Mouse (Mus musculus) liver, adult 2 months (tissue): ENCODE results near the gene Hs3st3b1.

ENCODE experiments used
- CTCF ChIP-seq: fragments of 200-500 bp; IDR thresholded peaks from 2 replicates; pipeline ENCODE4 v1.5.1; 2011; ENCODE audit warnings: low read depth, low read length, control low read depth
- POLR2A ChIP-seq: fragments of 200-500 bp; IDR thresholded peaks from 2 replicates; pipeline ENCODE4 v1.6.1; 2011; ENCODE audit warnings: low read length, control low read depth; ENCODE audit not compliant: insufficient read depth; ENCODE audit errors: extremely low read depth

DNA sequence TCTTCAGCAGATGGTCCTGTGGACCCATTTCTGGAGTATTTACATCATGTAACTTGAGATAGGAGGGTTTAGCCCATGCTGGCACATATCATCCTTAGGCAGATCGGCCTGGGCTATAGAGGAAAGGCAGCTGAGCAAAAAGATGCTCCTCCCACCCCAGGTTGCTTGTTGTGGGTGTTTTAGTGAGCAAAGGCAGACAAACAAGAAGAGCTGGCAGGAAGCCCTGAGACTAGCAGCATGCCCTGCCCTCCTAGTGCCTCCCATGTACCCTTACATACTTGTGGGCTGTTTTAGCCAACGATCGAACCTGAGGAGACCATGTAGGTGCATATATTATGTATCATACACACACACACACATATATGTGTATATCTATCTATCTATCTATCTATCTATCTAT, 21.9 kb upstream of the Hs3st3b1 start:
- TF ChIP-seq CTCF (no peak), POLR2A (no peak)
